Mouse (Mus musculus): ENCODE measurements around the gene Ksr1. TPM values are rescaled to one million over a fixed set of nuclear protein-coding genes. Genes with fewer than 3 reads are reported as not detected.
A peak's percentile ranks its signal among the peaks of the same experiment; 100 is the strongest.

Gene Ksr1
- polyA plus RNA-seq, 1 experiment, result 4.6 TPM

DNA sequence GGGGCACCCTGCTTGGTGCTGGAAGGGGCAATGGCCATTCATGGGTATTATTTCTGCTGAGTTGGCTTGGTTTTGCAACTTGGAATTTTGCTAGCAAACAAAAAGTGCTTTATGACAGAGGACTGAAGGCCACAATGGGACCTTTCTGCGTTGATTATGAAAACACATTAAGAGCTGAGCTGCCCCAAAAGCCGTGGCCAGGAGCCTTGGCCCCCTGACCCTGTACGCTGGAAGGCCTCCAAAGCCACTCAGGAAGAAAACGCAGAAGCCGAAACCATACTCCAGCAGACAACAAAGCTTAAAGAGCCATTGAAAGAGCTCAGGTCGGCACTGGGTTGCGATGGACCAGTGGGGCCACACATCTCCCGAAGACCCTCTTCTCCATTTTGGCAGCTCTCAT, 47.2 kb downstream of the Ksr1 start:
- H3K4me3 ChIP-seq (ENCODE audit: insufficient read depth, low read depth, low read length), result no peak overlapping the region
- peaks cover 59% of the 10 kb centered on the region for H3K4me1 ChIP-seq (ENCODE audit: control insufficient read depth, insufficient read depth, insufficient read length, low read length)
- peak overlapping the region; percentile 19 for H3K27ac ChIP-seq (replicated peaks; ENCODE audit: low read depth, low read length)

DNA sequence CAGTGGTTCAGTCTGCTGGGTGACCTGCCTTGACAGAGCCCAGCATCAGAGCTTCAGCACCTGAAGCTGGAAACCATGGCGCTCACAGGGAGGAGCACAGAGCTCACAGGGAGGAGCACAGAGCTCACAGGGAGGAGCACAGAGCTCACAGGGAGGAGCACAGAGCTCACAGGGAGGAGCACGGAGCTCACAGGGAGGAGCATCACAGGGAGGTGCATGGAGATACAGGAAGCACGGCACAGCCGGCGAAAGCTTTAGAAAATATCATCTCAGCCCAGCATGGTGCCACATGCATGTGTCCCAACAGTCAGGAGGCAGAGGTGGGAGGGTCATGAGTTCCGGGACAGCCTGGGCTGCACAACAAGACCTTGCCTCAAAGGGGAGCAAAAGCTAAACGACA, 48.5 kb downstream of the Ksr1 start:
- no peak overlapping the region for H3K4me3 ChIP-seq (ENCODE audit: insufficient read depth, low read depth, low read length)
- H3K27ac ChIP-seq (replicated peaks; ENCODE audit: low read depth, low read length), result no peak overlapping the region
- peaks cover 65% of the 10 kb centered on the region for H3K4me1 ChIP-seq (ENCODE audit: control insufficient read depth, insufficient read depth, insufficient read length, low read length)

GRCm38 (mm10) chr11:79096673-79097072, 49.5 kb downstream of the Ksr1 start:
- H3K27ac ChIP-seq (replicated peaks; ENCODE audit: low read depth, low read length), result no peak overlapping the region
- H3K4me1 ChIP-seq (ENCODE audit: control insufficient read depth, insufficient read depth, insufficient read length, low read length), result peaks cover 61% of the 10 kb centered on the region
- no peak overlapping the region for H3K4me3 ChIP-seq (ENCODE audit: insufficient read depth, low read depth, low read length)

DNA sequence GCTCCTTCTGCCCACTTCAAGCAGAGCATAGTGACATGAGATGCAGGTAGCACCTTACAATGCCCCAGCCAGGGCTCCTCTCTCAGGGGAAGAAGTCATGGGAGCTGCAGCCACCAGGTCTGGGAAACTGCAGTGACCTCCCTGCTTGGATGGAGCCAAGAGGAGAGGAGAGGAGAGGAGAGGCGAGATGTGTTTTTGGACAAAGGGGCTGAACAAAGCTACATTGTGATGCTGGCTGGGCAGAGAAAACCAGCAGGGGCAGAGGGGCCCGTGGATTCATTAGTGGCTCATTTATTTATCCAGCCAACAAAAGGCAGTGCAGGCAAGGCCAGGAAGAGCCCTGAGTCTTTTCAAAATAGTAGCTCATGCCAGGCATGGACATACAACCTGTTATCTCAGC, 50.5 kb downstream of the Ksr1 start:
- Histone ChIP-seq H3K4me1 (ENCODE audit: control insufficient read depth, insufficient read depth, insufficient read length, low read length) (peaks cover 53% of the 10 kb centered on the region), H3K27ac (replicated peaks; ENCODE audit: low read depth, low read length) (peak overlapping the region; percentile 60), H3K4me3 (ENCODE audit: insufficient read depth, low read depth, low read length) (no peak overlapping the region)

GRCm38 (mm10) chr11:79094727-79095126, 51.5 kb downstream of the Ksr1 start:
- Histone ChIP-seq H3K4me3 (ENCODE audit: insufficient read depth, low read depth, low read length) (no peak overlapping the region), H3K4me1 (ENCODE audit: control insufficient read depth, insufficient read depth, insufficient read length, low read length) (peaks cover 47% of the 10 kb centered on the region), H3K27ac (replicated peaks; ENCODE audit: low read depth, low read length) (peak overlapping the region; percentile 76)

DNA sequence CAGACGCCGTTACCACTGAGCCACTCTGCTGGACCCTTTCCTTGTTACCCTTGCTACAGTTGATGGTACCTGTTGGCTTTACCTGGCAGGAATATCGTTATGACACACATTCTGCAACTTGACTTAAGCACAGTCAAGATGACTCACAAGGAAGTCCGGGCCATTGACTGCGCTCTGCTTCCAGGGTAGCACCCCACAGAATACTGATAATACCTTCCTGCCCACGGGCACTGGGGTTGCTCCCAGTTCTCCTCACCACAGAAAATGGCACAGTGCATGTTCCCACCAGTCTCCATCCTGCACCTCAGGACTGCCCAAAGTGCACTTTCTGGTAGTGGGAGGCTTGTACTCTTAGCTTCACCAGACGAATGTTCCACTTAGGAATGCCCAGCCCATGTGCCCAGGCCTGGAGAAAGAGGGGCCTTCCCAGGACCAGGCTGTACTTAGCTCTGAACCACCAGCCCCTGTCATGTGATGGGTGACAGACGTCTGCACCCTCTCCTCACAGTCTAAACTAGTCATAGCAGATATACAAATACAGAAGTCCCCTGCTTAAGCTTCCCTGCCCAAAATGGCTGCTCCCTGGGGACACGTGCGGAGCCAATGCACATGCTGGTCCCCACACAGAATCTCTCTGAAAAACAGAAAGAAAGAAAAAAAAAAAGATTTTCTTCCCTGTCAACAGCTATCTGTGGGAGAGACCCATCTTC, 52.1 kb downstream of the Ksr1 start:
- Histone ChIP-seq H3K4me1 (ENCODE audit: control insufficient read depth, insufficient read depth, insufficient read length, low read length) (peaks cover 44% of the 10 kb centered on the region), H3K27ac (replicated peaks; ENCODE audit: low read depth, low read length) (peak overlapping the region; percentile 76), H3K4me3 (ENCODE audit: insufficient read depth, low read depth, low read length) (no peak overlapping the region)

- peak overlapping the region; percentile 76 for H3K27ac ChIP-seq (replicated peaks; ENCODE audit: low read depth, low read length)
- no peak overlapping the region for H3K4me3 ChIP-seq (ENCODE audit: insufficient read depth, low read depth, low read length)
- H3K4me1 ChIP-seq (ENCODE audit: control insufficient read depth, insufficient read depth, insufficient read length, low read length), result peaks cover 41% of the 10 kb centered on the region
These were observed 52.8 kb downstream of the Ksr1 start for GRCm38 (mm10) chr11:79093386-79093906.

- Histone ChIP-seq H3K4me1 (ENCODE audit: control insufficient read depth, insufficient read depth, insufficient read length, low read length) (peaks cover 43% of the 10 kb centered on the region), H3K4me3 (ENCODE audit: insufficient read depth, low read depth, low read length) (no peak overlapping the region), H3K27ac (replicated peaks; ENCODE audit: low read depth, low read length) (no peak overlapping the region)
These were observed 53.4 kb downstream of the Ksr1 start for GRCm38 (mm10) chr11:79092802-79093201.

DNA sequence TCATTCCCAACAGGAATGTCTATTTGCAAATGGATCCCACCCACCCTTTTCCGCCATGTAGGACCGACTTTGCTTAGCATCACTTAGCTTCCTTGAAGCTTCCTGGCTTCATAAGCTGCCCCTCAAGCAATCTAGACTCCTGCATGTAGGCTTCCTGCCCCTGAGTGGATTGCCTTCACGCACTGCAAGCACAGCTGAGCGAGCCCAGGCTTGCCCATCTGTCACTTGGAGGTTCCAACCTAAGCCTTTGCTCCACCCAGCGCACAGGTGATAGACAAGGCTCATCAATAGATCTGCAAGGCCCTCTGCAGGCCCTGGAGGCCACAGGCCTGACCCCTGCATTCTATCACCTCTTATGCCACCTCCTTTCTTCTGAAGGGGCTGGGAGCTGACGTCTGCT, 54.0 kb downstream of the Ksr1 start:
- peaks cover 44% of the 10 kb centered on the region for H3K4me1 ChIP-seq (ENCODE audit: control insufficient read depth, insufficient read depth, insufficient read length, low read length)
- H3K27ac ChIP-seq (replicated peaks; ENCODE audit: low read depth, low read length), result no peak overlapping the region
- H3K4me3 ChIP-seq (ENCODE audit: insufficient read depth, low read depth, low read length), result no peak overlapping the region

GRCm38 (mm10) chr11:79089756-79090155, 56.5 kb downstream of the Ksr1 start:
- H3K4me1 ChIP-seq (ENCODE audit: control insufficient read depth, insufficient read depth, insufficient read length, low read length), result peaks cover 30% of the 10 kb centered on the region
- no peak overlapping the region for H3K4me3 ChIP-seq (ENCODE audit: insufficient read depth, low read depth, low read length)
- 0 out of 2 replicates have a peak overlapping the region, but pooled peaks have one; percentile 6 for H3K27ac ChIP-seq (replicated peaks; ENCODE audit: low read depth, low read length)

GRCm38 (mm10) chr11:79089027-79089426, 57.2 kb downstream of the Ksr1 start:
- peaks cover 31% of the 10 kb centered on the region for H3K4me1 ChIP-seq (ENCODE audit: control insufficient read depth, insufficient read depth, insufficient read length, low read length)
- no peak overlapping the region for H3K4me3 ChIP-seq (ENCODE audit: insufficient read depth, low read depth, low read length)
- H3K27ac ChIP-seq (replicated peaks; ENCODE audit: low read depth, low read length), result 0 out of 2 replicates have a peak overlapping the region, but pooled peaks have one; percentile 6

- no peak overlapping the region for H3K4me3 ChIP-seq (ENCODE audit: insufficient read depth, low read depth, low read length)
- peaks cover 26% of the 10 kb centered on the region for H3K4me1 ChIP-seq (ENCODE audit: control insufficient read depth, insufficient read depth, insufficient read length, low read length)
- no peak overlapping the region for H3K27ac ChIP-seq (replicated peaks; ENCODE audit: low read depth, low read length)
These were observed 57.9 kb downstream of the Ksr1 start for GRCm38 (mm10) chr11:79088325-79088724.

DNA sequence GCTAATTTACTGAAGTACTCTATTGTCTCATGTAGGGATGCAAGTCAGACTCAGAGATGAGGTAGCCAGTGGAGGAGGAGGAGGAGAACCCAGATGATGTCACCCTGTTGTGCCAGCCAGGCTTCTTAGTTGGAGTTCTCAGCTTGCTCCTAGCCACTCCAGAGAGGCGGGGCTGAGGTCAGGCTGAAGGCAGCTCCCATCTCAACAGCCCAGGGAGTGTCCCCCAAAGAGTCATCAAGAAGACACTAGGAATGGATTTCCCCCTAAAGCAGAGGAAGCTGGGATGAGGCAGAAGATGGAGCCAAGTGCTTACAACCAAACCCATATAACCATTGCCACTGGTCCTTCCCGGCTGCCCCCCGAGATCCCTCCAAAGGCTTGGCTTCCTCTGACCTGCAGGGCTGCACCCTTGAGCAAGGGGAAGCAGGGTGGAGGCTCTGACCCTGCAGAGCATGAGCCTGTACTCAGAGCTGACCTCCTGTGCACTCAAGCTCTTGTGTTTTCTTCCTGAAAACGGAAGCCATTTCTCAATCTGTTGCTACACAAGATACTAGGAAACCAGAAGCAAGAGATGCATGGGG, 58.4 kb downstream of the Ksr1 start:
- Histone ChIP-seq H3K27ac (replicated peaks; ENCODE audit: low read depth, low read length) (0 out of 2 replicates have a peak overlapping the region, but pooled peaks have one; percentile 23), H3K4me3 (ENCODE audit: insufficient read depth, low read depth, low read length) (no peak overlapping the region), H3K4me1 (ENCODE audit: control insufficient read depth, insufficient read depth, insufficient read length, low read length) (peaks cover 24% of the 10 kb centered on the region)

DNA sequence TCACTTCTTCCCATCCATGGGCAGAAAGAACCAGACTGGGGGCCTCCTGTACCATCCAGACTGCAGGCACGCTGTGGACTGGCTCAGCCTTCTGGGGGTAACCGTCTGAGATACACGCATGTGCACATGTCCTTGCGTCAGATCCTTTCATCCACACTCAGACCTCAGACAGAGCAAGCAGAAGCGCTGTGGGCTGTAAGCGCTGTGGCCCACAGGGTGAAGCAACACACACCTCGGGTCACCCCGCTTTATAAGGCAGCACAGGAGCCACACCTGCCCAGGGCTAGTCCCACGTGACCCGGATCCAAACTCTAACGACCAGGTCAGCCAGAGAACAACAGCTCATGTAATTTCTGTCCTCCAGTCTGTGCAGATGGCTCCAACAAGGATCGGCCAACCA, 59.4 kb downstream of the Ksr1 start:
- H3K4me3 ChIP-seq (ENCODE audit: insufficient read depth, low read depth, low read length), result no peak overlapping the region
- H3K4me1 ChIP-seq (ENCODE audit: control insufficient read depth, insufficient read depth, insufficient read length, low read length), result peaks cover 33% of the 10 kb centered on the region
- no peak overlapping the region for H3K27ac ChIP-seq (replicated peaks; ENCODE audit: low read depth, low read length)

DNA sequence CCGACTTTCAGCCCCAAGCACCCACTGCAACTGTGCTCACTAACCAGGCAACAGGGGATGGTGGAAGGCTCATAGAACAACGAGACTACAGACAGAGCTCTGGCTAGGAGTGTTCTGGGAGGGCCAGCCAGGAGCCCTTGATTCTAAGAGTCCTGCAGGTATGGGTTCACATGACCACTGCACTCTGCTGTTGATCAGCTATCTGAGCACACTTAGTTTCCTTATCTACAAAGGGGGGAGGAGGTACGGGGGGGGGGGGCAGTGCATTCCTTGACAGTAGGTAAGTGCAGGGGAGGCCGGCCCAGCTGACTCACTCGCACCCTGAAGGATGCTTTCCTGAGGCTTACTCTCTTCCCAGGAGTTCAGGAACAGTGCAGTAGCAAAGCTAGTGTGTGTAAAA, 61.1 kb downstream of the Ksr1 start:
- Histone ChIP-seq H3K4me3 (ENCODE audit: insufficient read depth, low read depth, low read length) (no peak overlapping the region), H3K27ac (replicated peaks; ENCODE audit: low read depth, low read length) (no peak overlapping the region), H3K4me1 (ENCODE audit: control insufficient read depth, insufficient read depth, insufficient read length, low read length) (peaks cover 43% of the 10 kb centered on the region)

GRCm38 (mm10) chr11:79083018-79083441, 63.2 kb downstream of the Ksr1 start:
- H3K4me1 ChIP-seq (ENCODE audit: control insufficient read depth, insufficient read depth, insufficient read length, low read length), result peaks cover 34% of the 10 kb centered on the region
- H3K4me3 ChIP-seq (ENCODE audit: insufficient read depth, low read depth, low read length), result no peak overlapping the region

More at GRCm38 (mm10) chr11:79083018-79083441, 63.2 kb downstream of the Ksr1 start:
- peak overlapping the region; percentile 90 for H3K27ac ChIP-seq (replicated peaks; ENCODE audit: low read depth, low read length)

Data from brown adipose tissue, adult 24 weeks (tissue).